Mouse (Mus musculus) 416B (cell line): ENCODE data around the gene B4galt1.

ENCODE experiments used
- DNase-seq: peaks from one replicate; pipeline ENCODE4 v3.0.0; 2011; ENCODE audit warnings: low read depth

The B4galt1 gene

DNA sequence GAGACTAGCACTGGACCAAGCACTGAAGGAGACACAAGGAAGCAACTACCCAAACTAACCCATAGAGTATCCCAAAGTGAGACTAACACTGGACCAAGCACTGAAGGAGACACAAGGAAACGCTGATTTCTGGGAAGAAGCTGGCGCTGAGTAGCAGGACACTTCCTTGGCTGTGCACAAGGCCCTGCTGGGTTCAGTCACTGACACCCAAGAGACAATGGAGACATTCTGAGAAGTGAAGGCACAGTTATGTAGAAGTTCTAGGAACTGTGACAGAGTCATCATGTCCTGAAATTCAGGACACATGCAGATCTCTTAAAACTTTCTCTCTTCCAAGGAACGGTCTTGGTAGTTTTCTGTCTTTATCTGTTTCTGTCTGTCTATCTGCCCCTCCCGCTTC lies 16.4 kb upstream of the B4galt1 start:
- DNase-seq, result no peak

DNA sequence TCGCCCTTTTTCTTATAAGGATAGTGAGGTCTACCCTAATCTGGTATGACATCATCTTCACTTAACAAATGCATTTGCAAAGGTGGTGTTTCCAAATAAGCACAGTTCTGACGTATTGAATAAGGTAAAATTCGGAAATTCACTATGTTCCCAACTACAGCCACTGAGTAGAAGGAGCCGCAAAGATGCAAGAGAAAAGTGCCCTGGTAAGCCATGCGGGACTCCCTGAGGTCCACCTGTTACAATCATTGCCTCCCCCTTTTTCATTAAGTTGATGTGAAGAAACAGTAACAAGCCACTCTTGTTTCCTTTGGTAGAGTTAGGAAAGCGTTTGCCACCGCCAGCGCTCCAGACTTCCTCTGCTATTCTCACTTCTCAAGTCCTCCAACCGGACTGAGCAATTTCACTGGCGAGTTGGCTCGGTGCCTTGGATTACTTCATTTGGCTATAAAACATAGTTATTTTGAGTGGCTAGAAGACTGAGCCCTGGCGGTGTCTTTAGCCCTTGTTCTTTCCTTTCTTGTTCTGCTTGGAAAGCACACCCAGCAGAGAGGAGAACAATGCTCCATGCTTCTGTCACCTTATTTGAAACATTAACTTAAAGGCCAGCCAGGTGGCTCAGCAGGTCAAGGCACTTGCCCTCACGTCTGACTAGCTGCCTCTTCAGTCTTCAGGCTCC lies 14.9 kb upstream of the B4galt1 start:
- DNase-seq, result peak; percentile 80

DNA sequence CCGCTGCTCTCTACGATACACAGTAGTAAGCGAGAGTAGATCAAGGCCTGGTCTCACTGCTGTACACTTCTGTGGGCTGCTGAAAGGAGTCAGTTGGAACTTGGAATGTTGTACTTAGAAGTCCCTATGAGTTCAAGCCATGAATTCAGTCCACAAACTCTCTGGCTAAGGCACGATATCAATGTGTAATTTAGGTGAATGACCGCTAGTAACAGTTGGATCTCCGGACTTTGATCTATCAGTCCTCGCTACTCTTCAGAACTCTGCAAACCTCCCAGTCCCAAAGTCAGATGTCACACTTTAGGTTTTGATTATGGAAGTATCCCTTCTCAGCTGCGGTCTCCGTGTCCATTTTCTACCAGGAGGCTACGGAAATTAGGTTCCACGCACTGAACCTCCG lies 10.6 kb upstream of the B4galt1 start:
- DNase-seq, result no peak

DNA sequence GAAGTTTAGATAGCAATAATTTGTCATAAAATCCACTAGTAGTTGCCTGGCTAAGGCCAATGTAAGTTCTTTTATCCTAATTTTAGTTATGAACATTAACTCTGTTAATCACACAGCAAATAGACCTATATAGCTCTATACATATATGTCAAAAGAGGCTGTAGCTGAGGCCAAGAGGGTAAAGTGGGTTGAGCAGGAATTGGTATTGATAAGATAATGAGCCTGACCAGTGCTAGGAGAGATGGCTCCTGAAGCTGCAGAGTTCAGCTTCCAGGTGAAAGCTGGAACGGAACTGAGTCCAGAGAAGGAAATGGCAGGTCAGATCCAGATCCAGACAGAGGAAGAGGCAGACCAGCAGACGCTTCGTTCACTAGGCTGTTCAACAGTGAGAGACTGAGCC lies 9.5 kb upstream of the B4galt1 start:
- no peak for DNase-seq

DNA sequence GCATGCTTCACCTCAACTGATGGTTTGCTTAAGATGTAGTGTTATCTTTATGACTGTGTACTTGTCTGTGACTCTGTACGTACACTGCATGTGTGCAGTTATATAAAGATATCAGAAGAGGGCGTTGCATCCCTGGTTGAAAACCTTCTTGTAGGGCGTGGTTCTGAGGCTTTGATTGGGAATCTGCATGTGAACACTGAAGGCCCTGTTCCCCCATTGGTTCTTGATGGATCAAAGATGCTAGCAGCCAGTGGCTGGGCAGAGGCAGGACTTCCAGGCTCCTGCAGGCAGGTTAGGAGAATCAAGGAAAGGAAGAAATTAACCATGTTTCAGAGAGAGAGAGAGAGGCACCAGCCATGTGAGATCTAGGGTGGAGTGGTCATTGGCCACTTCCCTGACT lies 7.3 kb upstream of the B4galt1 start:
- no peak for DNase-seq

DNA sequence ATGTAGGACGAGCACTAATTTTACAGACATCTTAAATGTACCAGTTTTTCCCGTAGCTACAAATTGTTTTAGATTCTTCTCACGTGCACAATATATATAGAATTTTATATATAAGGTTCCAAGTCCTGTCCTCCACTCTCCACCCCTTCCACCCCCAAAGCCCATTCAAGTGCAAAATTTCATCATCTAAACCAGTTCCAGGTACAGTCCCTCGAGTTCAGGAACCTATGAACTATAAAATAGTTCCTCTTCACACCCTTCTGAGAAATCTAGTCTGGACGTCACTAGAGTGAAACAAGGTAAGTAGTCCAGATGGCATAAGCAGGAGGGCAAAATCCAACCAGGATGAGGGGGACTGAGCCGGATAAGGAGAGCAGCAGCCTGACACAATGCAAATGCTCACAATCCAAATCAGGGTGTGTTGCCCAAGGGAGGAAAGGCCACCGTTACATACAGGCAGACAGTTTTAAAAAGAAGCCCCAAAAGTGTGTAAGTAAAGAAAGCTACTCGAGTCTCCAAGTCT lies 4.1 kb upstream of the B4galt1 start:
- no peak for DNase-seq

DNA sequence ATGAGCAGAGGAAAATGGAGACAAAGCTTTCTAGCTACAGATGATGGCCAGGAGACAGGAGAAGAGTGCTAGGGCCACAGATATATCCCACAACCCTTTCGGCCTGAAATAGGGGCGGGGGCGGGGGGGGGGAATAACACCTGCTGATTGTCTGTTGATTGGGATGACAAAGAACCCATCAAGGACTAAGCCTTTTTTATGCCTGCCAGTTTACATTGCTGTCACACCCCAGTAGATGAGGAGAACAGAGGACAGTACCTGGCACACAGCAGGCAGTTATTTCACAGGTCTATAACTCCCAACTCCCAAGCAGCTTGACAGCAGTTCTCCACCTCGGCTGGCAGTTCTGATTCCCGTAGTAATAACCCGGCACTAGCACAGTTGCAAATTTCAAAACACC lies 2.8 kb upstream of the B4galt1 start:
- no peak for DNase-seq

DNA sequence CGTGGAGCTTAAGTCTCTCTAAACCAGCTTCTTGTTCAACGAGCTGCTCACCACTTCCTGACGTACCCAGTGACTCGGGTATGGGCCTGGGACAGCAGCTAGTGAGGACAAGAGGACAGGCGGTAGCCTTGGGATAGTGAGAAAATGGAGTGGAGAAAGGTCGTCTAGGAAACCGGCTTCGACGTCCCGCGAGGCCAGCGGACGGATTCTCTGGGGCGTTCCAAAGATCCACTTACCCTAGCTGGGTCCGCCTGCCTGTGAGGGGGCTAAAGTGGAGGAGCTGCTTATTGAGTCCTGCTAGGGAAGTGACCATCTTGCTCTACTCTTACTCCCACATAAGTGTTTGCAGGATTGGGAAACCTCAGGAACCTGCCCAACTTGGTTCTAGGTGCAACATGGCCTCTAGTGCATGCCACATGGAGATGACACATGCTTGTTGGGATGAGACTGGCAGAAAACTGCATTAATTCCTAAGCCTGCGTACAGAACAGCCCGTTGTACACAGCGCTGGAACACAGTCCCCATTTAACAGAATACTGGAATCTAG lies 655 bp upstream of the B4galt1 start:
- no peak for DNase-seq

DNA sequence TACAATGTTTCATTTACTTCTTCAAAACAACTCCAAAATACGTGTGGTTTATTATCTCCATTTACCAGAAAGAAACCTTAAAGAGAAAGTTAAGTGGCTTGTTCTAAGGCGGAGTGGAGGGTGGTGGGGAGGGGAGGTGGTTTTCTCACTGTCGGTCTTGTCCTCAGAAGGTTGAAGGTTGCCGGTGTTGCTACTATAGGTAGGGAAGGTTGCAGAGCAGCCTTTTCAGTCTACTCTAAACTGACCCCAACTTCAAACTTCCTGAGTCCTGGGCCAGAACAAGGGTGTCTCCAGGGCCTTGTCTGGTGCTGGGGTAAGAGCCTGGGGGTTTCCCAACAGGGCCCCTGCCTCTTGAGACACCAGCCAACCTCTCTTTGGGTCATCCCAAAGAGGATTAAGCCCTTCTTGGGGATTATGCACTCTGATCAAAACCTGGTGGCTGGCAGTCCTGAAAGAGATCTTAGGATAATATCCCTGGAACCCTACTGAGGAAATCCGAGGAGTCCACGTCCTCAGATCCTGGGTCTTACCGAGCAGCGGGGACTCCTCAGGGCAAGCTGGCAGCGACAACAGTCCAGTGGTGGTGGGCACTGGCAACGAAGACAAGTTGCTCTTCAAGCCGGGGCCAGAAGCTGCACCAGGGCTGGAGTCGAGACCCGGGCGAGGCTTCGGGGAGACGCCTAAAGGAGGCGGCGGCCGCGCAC lies 792 bp downstream of the B4galt1 start:
- peak; percentile 56 for DNase-seq

DNA sequence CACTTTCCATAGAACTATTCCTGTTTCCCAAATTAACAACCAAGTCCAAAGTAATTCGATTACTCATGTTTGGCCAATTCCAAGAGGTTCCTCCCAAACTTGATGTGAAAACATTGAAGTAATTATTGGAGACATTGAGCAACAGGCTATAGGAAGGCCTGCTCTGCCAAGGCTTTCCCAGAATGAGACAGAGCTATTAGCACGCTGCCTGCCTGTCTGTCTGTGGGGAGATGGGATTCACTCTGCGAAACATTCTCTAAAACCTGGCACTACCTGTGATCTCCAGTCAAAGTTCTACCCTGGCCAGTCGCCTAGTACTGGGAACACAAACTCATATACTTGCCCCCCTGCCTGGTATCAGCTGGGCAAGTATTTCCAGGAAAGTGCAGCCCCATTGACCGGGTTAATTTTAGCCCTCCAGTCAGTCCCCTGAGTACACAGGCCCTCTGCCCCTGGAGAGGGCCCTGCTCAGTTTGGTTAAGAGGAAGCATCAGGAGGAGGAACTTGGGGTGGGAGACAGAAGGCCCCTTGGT lies 1.5 kb downstream of the B4galt1 start:
- DNase-seq, result peak; percentile 65

DNA sequence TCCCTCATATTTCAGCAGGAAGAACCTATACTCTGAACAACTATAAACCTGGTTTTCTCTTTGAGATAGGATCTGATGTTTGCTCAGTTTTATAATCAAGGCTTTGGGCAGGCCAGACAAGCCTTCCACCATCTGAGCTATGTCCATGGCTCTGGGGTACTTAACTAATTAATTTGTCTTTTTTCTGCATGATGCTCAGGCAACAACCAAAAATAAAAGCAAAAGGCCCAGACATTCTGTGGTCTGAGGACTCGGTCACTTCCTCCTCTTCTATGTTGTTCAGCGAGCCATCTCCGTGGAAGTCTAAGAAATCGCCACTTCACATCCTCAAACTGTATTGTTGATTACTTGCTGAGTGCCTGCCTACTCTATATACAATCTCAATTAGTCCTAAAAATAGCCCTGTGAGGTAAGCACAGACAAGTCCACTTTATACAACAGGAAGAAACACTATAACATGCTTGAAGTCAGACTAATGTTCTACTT lies 2.0 kb downstream of the B4galt1 start:
- peak; percentile 63 for DNase-seq

DNA sequence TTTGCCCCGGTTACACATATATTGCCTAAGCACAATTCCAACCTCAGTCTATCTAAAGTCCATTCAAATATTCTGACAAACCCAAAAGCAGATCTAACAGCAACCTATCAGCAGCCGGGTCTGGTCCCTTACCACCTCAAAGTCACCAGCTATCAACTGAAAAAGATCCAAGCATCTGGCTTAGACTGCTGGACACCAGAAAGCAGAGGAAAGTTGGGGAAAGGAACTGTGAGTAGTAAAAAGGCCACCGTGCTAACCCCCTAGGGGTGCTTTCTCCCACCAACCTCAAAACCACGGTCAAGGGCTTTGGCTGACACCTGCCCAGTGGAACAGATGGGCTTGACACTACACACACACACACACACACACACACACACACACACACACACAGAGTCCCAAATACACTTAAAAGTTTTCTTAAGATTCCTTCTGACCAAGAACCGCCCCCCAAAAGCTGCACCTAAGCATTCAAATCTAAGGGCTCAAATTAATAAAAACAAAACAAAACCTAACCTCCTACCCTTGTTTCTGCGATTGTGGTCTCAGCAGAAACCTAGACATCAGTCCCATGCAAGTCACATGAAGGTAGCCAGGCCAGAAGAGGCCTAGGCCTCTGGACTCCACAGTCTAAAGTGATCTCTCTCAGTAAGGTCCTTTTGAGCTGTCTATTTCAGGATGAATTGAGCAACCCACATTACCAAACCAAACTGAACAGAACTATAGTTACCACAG lies 2.6 kb downstream of the B4galt1 start:
- DNase-seq, result peak; percentile 81

DNA sequence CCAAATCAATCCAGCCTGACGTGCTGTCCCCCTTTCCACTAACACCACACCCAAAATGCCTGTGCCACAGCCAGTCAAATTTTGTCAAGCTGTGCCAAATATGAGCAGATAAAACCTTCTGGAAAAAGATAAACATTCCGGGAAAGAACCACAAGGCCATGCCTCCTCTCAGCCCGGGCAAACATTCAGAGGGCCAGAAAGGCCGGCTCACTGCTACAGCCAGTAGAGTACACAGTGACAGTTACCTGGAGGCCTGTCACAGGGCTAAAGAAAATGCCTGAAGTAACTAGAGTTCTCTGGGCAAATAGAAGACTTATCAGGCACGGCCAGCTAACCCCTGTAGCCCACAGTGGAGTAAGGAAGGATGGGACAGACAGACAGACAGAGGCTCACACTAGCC lies 3.2 kb downstream of the B4galt1 start:
- DNase-seq, result peak; percentile 17

DNA sequence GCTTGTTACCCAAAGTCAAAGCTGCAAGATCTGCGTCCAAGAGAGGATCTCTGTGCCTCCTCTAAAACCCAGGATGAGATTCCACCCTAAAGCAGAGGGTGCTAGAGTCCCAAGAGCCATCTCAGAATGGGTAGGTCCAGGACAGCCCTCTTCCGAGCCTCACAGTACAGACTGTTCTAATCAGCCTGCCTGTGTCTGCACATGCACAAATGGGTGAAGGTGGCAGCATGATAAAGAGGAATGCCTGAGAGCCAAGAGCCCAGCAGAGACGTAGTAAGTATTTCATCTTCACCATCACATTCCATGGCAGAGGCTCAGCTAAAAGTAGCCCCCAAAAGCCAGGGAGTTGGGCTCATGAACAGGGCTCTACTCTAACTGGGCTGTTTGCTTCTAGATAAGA lies 4.3 kb downstream of the B4galt1 start:
- DNase-seq, result no peak

DNA sequence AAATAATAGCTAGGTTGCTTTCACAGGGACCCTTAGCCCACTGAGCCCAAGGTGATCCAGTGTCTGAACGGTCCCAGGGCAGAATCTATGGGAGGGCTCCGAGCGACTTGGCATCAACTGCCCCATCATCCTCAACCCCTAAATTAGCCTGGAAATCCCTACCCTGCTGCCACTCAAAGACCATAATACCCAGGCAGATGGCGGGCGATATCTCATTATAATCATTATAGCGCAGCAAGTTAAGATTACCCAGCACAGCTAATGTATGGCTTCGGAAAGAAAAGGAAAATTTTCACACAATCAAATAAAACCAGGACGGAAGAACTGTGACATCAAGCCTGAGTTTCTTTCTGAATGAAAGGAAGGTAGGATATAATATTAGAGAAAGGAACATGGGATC lies 5.6 kb downstream of the B4galt1 start:
- DNase-seq, result no peak

DNA sequence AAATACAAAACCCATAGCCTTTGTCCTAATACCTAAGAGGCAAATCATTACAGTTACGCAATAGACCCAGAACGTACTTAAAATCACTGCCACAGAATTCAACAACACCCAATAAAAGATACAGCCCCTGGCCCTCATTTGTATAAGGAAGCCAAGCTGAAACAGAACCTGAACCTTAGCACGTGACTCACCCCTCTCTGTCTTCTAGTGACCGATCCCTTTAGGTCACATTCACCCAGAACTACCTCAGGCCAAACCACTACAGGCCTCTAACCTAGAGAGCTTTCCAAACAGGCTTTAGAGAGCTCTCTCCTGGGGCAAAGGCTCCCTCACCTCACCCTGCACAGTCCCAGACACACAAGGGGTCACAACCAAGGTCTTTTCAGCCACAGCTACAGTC lies 6.6 kb downstream of the B4galt1 start:
- peak; percentile 47 for DNase-seq

DNA sequence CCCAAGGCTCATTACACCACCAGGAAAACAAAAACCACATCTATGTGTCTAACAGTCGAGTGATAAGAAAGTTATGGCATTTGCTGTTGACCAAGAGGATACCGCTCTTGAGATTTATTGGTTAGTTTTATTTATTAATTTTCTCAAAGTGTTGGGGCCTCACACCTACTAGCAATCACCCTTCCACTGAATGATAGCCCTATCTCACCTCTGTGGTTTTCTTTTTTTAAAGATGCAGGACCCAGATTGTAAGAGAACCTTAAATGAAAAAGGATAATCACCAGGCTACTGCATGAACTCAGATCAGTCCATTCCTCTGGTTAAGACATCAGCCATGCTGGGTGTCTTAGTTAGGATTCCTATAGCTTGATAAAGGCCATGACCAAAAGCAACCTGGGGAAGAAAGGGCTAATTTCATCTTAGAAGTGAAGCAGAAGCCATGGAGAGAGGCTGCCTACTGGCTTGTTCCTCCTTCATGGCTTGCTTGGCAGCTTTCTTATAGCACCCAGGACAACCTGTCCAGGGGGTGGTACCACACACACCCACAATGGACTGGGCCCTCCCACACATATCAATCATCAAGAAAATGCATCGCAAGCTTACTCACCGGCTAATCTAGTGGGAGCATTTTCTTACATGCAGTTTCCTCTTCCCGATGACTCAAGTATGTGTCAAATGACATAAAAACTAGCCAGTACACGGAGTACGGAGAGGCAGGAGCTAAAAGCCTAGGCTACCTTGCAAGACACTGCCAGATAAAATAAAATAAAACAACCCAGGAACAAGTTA lies 7.5 kb downstream of the B4galt1 start:
- peak; percentile 91 for DNase-seq

DNA sequence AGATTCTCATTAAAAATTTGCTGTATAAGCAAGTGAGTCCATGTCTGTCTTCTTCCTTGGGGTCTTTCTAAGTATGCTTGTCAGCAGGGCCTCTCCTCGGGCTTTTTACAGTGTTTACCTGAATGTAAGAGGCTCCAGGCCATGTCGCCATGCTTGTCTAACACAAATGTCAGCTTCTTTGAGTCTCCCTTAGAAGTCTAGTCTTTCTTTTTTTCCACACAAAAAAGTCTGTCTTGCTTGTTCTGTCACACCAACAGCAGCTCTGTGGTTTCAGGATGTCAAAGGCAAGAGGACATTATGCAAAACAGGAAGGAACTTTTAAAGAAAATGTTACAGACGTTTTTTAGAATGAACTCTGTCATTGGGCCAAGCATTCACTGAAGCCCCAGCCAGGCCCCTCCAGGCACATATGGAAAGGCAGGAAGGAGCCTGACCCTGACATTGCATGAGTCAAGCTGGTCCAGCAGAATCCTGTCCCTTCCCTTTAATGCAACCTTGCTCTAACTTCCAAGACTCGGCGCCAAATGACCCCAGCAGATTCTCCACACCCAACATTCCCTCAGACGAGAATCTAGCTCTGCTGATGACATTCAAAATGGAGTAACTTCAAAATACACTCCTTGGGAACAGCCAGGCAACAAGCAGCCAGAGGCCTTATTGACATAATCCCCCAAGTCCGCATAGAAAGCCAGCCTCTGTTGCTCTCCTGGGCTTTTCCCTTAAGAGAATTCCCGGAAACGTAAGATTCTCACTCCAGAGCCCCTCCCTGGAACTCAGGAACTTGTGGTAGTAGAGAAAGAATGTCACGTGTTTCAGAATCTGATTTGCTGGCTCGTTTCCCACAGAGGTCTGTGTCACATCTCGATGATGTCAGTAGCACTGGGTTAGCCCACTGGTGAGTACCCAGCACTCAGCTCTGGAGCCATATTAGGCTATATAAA lies 8.7 kb downstream of the B4galt1 start:
- peak; percentile 79 for DNase-seq

DNA sequence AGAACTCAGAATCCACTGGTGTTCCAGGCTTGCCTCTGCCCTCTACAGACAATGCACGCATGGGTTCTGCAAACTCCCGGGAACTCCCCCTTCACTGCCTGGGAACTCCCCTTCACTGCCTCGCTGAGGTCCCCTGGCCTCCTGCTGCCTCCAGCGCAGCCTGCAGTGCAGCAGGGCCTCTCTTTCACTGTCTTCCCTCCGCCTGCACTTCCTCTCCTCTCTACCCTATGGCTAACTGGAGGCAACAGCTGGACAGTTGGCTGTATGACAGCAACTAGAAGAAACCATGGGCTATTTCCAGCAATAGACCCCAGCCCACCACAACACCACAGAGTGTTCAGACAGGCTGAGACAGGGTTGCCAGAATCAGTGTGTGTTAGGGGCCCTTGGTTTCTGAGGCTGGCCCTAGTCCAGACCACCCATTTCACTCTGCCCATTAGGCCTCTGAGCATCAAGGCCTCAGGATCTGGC lies 9.5 kb downstream of the B4galt1 start:
- DNase-seq, result peak; percentile 61

DNA sequence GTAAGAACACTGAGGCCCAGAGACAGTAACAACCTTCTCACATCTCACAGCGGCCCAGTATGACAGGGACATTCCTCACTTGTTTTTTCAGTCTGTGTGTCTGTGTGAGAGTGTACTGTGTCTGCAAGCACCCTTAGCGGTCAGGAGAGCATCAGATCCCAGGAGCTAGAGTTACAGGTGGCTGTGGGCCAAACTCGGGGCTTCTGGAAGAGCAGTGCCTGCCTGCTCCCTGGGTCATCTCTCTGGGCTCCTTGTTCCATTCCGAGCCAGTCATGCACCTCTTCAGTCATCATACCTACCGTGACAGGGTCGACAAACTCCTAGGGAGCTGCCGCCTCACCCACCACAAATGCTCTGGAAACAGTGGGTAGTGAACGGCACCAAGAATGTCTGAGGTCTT lies 10.1 kb downstream of the B4galt1 start:
- DNase-seq, result no peak
